Mouse (Mus musculus): ENCODE measurements around the gene Stfa2l1.
"Not testable (repeated sequence)": the region's sequence is repeated elsewhere in the genome, so short reads cannot be mapped to it uniquely, and the experiment has no call there.

Gene Stfa2l1

GRCm38 (mm10) chr16:36156402-36156975, at the start of gene Stfa2l1:
Gene Stfa2l1 (plus strand): TSS chr16:36156811.
- DNase-seq (ENCODE audit: low read depth, low spot score), result no peak

GRCm38 (mm10) chr16:36111486-36111885, 45.1 kb upstream of the Stfa2l1 start:
- DNase-seq (ENCODE audit: low read depth, low spot score), result not testable (repeated sequence)

GRCm38 (mm10) chr16:36115751-36116150, 40.9 kb upstream of the Stfa2l1 start:
- DNase-seq (ENCODE audit: low read depth, low spot score), result not testable (repeated sequence)

GRCm38 (mm10) chr16:36128092-36128491, 28.5 kb upstream of the Stfa2l1 start:
- DNase-seq (ENCODE audit: low read depth, low spot score), result no peak

GRCm38 (mm10) chr16:36131141-36131540, 25.5 kb upstream of the Stfa2l1 start, which contains the start of gene Csta1:
Gene Csta1 (minus strand): TSS chr16:36131241.
- no peak for DNase-seq (ENCODE audit: low read depth, low spot score)

GRCm38 (mm10) chr16:36138201-36138600, 18.4 kb upstream of the Stfa2l1 start:
- DNase-seq (ENCODE audit: low read depth, low spot score), result no peak

- DNase-seq (ENCODE audit: low read depth, low spot score), result not testable (repeated sequence)
Observed at GRCm38 (mm10) chr16:36167841-36168240, 11.2 kb downstream of the Stfa2l1 start.

GRCm38 (mm10) chr16:36176108-36176507, 19.5 kb downstream of the Stfa2l1 start:
- no peak for DNase-seq (ENCODE audit: low read depth, low spot score)

- no peak for DNase-seq (ENCODE audit: low read depth, low spot score)
Observed at GRCm38 (mm10) chr16:36179910-36180309, 23.3 kb downstream of the Stfa2l1 start.

GRCm38 (mm10) chr16:36183912-36184311, 27.3 kb downstream of the Stfa2l1 start, which contains the start of gene Gm5483:
Gene Gm5483 (plus strand): TSS chr16:36184212.
- not testable (repeated sequence) for DNase-seq (ENCODE audit: low read depth, low spot score)

GRCm38 (mm10) chr16:36199226-36199625, 42.6 kb downstream of the Stfa2l1 start:
- DNase-seq (ENCODE audit: low read depth, low spot score), result no peak

- DNase-seq (ENCODE audit: low read depth, low spot score), result no peak
Observed at GRCm38 (mm10) chr16:36203846-36204245, 47.2 kb downstream of the Stfa2l1 start.

GRCm38 (mm10) chr16:36205684-36206083, 49.1 kb downstream of the Stfa2l1 start:
- DNase-seq (ENCODE audit: low read depth, low spot score), result not testable (repeated sequence)

GRCm38 (mm10) chr16:36209967-36210453, 53.4 kb downstream of the Stfa2l1 start, which contains the start of gene Gm5416:
Gene Gm5416 (plus strand): TSS chr16:36210403.
- no peak for DNase-seq (ENCODE audit: low read depth, low spot score)

All from c-Kit-negative CD71-positive TER-119-positive erythroid progenitor cells, embryonic 14.5 days (primary cell).